Mouse (Mus musculus) heart, embryonic 14.5 days (tissue): ENCODE data around the gene Fgfr2. TPM values are rescaled to one million over a fixed set of nuclear protein-coding genes. Genes with fewer than 3 reads are reported as not detected.

Experiments used
- ATAC-seq: fragments of 200-750 bp; cut with Nextera tagmentation; 2 replicates; pipeline ENCODE4 v1.8.0; 2017; ENCODE audit warnings: low read depth, moderate TSS enrichment; ENCODE audit not compliant: insufficient number of reproducible peaks, insufficient read depth, low FRiP score
- H3K27ac ChIP-seq, 2 experiments: fragments of 200-500 bp in 1 of 2; fragments of 300-500 bp in 1 of 2; sonication (generic) in 1 of 2; replicated peaks in 1 of 2; 2 replicates each; pipeline ENCODE4 v1.5.1; 2012 to 2014; ENCODE audit warnings: low read depth in 2 of 2, low read length in 2 of 2, control low read depth in 1 of 2, mild to moderate bottlenecking in 1 of 2, mixed read lengths in 1 of 2; ENCODE audit not compliant: control insufficient read depth in 1 of 2, insufficient read depth in 1 of 2
- H3K27me3 ChIP-seq: fragments of 300-500 bp; sonication (generic); 2 replicates; pipeline ENCODE4 v1.6.1; 2014; ENCODE audit warnings: mild to moderate bottlenecking, low read length, control low read depth; ENCODE audit not compliant: control insufficient read depth, insufficient read depth
- H3K36me3 ChIP-seq: fragments of 300-500 bp; sonication (generic); 2 replicates; pipeline ENCODE4 v1.6.1; 2014; ENCODE audit warnings: mild to moderate bottlenecking, control low read depth, low read length, mixed read lengths; ENCODE audit not compliant: control insufficient read depth, insufficient read depth
- H3K4me1 ChIP-seq, 2 experiments: fragments of 200-500 bp in 1 of 2; fragments of 300-500 bp in 1 of 2; sonication (generic) in 1 of 2; 2 replicates each; pipeline ENCODE4 v1.6.1; 2012 to 2014; ENCODE audit warnings: low read length in 2 of 2, control low read depth in 1 of 2, mixed read lengths in 1 of 2; ENCODE audit not compliant: control insufficient read depth in 2 of 2, insufficient read depth in 2 of 2
- H3K4me2 ChIP-seq: fragments of 300-500 bp; sonication (generic); 2 replicates; pipeline ENCODE4 v1.6.1; 2014; ENCODE audit warnings: mild to moderate bottlenecking, low read length
- H3K4me3 ChIP-seq, 2 experiments: fragments of 200-500 bp in 1 of 2; fragments of 300-500 bp in 1 of 2; sonication (generic) in 1 of 2; 2 replicates each; pipeline ENCODE4 v1.5.1; 2012 to 2014; ENCODE audit warnings: low read length in 2 of 2, mild to moderate bottlenecking in 2 of 2, control low read depth in 1 of 2, low read depth in 1 of 2, moderate library complexity in 1 of 2; ENCODE audit not compliant: control insufficient read depth in 1 of 2, insufficient read depth in 1 of 2
- H3K9ac ChIP-seq: fragments of 300-500 bp; sonication (generic); 2 replicates; pipeline ENCODE4 v1.6.1; 2014; ENCODE audit warnings: mild to moderate bottlenecking, low read length
- H3K9me3 ChIP-seq: fragments of 300-500 bp; sonication (generic); 2 replicates; pipeline ENCODE4 v1.6.1; 2016; ENCODE audit warnings: low read length, control low read depth; ENCODE audit not compliant: control insufficient read depth
- WGBS: fragments of 180-500 bp; shearing (Covaris S2); extraction: QIAGEN DNeasy Blood & Tissue Kit; methylation state at CpG from one replicate; pipeline ENCODE4 v1.1.7; 2014; 5-methylcytosine and 5-hydroxymethylcytosine counted together
- polyA plus RNA-seq: library from polyadenylated mRNA; unstranded; fragments of >200 nt; fragmentation: Nextera tagmentation; extraction: Ambion mirVana; gene quantifications from 2 replicates; pipeline ENCODE4 v1.2.1, GENCODE M21; 2014

Gene Fgfr2
- polyA plus RNA-seq, 1 experiment from 2014 or later = 22.4 TPM

- Histone ChIP-seq H3K9me3 (no peaks in the 10 kb centered on the region), H3K4me3 (no peak overlapping the region), H3K36me3 (no peaks in the 10 kb centered on the region), H3K4me2 (no peak overlapping the region), H3K4me1 (peaks cover 3 to 12% of the 10 kb centered on the region in 2 experiments), H3K9ac (no peak overlapping the region), H3K27me3 (no peaks in the 10 kb centered on the region), H3K27ac (no peak overlapping the region)
- ATAC-seq = no peak
- WGBS = 86% methylated on average over 11 of the region's 11 CpGs
Measured at GRCm38 (mm10) chr7:132631313-132631712, 491.8 kb downstream of the Fgfr2 start.

GRCm38 (mm10) chr7:132627448-132627847 lies 495.7 kb downstream of the Fgfr2 start:
- ATAC-seq = peak; percentile 62
- H3K27ac ChIP-seq = peak overlapping the region; percentile 72 to 82

GRCm38 (mm10) chr7:132626174-132626573 lies 497.0 kb downstream of the Fgfr2 start:
- ATAC-seq = no peak
- Histone ChIP-seq H3K4me2 (no peak overlapping the region), H3K4me1 (peaks cover 6 to 19% of the 10 kb centered on the region in 2 experiments), H3K9ac (no peak overlapping the region), H3K9me3 (no peaks in the 10 kb centered on the region), H3K27ac (no peak overlapping the region), H3K36me3 (no peaks in the 10 kb centered on the region), H3K4me3 (no peak overlapping the region), H3K27me3 (no peaks in the 10 kb centered on the region)
- WGBS = 55% methylated on average over 4 of the region's 4 CpGs

More at GRCm38 (mm10) chr7:132627448-132627847, 495.7 kb downstream of the Fgfr2 start:
- Histone ChIP-seq H3K4me2 (no peak overlapping the region), H3K4me1 (peaks cover 6 to 19% of the 10 kb centered on the region in 2 experiments), H3K9ac (peak overlapping the region; percentile 31; the same call in 1 of the 2 replicates), H3K4me3 (no peak overlapping the region), H3K36me3 (no peaks in the 10 kb centered on the region), H3K9me3 (no peaks in the 10 kb centered on the region), H3K27me3 (no peaks in the 10 kb centered on the region)
- WGBS = 42% methylated on average over 3 of the region's 3 CpGs

GRCm38 (mm10) chr7:132624161-132624560 lies 499.0 kb downstream of the Fgfr2 start:
- 0 out of 4 replicates have a peak overlapping the region, but pooled peaks of 1 of the 2 experiments have one; percentile 10 for H3K27ac ChIP-seq
- peaks cover 6 to 19% of the 10 kb centered on the region in 2 experiments for H3K4me1 ChIP-seq
- no peak for ATAC-seq
- no peak overlapping the region for H3K4me3 ChIP-seq
- no peaks in the 10 kb centered on the region for H3K9me3 ChIP-seq
- no peaks in the 10 kb centered on the region for H3K27me3 ChIP-seq
- 76% methylated on average over 10 of the region's 10 CpGs for WGBS
- no peaks in the 10 kb centered on the region for H3K36me3 ChIP-seq
- H3K4me2 ChIP-seq = no peak overlapping the region
- H3K9ac ChIP-seq = no peak overlapping the region

DNA sequence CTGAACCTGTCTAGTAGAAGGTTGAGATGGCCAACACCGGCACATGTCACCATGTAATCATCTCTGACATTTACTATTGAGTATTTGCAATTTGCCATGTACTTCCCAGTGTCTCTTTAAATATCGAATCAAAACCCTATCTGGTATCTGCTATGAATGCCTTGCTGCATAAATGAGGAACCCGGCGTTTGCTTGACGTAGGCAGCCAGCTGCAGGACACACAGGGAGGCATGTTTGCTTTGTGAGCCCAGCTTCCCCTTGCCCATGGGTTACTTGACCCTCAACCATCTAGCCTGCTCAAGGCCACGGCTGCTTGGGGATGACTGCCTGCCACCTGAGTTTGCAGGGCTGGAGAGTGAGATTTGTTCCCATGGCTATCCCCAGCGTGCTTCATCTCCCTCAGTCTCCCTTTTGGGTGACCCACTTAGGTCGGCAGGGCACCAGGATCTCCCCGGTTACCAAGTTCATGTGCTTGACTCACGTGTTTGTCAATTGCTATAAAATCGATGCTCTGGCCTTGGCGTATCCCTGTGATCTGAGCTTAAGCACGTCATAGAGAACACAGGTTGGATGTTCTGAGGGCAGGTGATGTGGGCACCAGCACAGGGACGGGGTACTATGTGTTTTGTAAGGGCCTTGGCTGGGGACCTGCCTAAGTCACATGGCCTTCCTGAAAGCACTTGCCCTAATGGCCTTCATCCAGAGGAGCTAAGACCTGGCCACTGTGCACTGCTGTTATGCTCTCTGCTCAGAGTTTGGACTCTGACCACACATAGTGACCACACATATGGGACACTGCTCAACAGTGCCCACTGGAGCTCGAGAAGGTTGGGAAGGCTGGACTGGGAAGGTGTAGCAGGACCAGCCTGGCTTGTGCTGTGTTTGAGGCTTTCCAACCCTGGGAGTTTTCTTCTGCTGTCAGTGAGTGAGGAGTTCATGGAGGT lies 502.9 kb downstream of the Fgfr2 start:
- H3K4me1 ChIP-seq = peaks cover 5 to 7% of the 10 kb centered on the region in 2 experiments; a peak in 3 of 4 replicates
- no peaks in the 10 kb centered on the region for H3K27me3 ChIP-seq
- H3K27ac ChIP-seq = no peak overlapping the region
- H3K4me3 ChIP-seq = no peak overlapping the region
- no peaks in the 10 kb centered on the region for H3K36me3 ChIP-seq
- no peak overlapping the region for H3K9ac ChIP-seq
- WGBS = 89% methylated on average over 15 of the region's 15 CpGs
- ATAC-seq = no peak
- H3K4me2 ChIP-seq = no peak overlapping the region
- H3K9me3 ChIP-seq = no peaks in the 10 kb centered on the region

DNA sequence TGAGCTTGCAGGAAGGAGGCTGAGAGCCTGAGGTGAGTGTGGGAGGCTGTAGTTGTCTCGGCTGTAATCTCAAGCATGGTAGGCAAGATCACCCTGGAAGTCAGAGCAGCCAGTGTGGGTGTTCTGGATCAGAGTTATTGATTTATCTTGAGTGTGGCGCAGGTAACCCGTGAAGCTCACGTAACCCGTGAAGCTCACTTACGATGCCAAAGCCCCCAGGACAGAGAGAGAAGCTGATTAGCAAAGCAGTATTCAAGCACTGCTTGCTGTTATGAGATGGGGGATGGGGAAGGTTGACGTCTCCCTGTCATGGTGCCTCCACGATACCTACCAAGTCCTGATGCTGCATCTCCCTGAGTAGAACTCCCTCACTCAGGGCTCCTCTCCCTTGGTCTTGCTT lies 503.6 kb downstream of the Fgfr2 start:
- Histone ChIP-seq H3K9ac (no peak overlapping the region), H3K27me3 (no peaks in the 10 kb centered on the region), H3K36me3 (no peaks in the 10 kb centered on the region), H3K4me2 (no peak overlapping the region), H3K4me1 (peaks cover 5% of the 10 kb centered on the region in 2 experiments; a peak in 3 of 4 replicates), H3K27ac (no peak overlapping the region), H3K9me3 (no peaks in the 10 kb centered on the region), H3K4me3 (no peak overlapping the region)
- ATAC-seq = no peak
- 91% methylated on average over 8 of the region's 8 CpGs for WGBS

DNA sequence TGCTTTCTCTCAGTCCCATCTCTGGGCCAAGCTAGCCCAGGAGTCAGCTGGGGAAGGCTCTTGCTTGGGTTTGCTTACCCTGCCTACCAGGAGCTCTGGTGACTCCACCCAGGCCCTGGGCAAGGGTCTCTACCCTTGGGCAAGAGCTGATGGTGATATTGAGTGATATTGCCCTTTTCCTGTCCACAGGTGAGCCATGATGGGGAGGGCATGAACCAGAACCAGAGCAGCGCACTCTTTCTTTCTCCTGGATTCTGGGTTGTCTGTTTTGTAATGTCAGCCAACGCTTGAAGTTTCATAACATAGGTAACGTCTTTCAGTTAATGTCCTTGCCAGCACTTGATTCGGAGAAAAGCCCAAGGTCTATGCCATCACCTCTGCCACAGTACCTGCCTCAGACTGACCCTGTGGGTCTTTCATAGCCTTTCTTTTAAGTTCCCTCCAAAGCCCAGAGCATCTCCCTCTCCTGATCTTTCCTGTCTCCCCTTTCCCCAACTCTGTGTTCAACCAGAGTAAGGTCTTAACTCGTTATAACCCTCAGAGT lies 506.1 kb downstream of the Fgfr2 start:
- H3K4me1 ChIP-seq = peaks cover 0 to 2% of the 10 kb centered on the region in 2 experiments; a peak in 1 of 4 replicates
- no peaks in the 10 kb centered on the region for H3K9me3 ChIP-seq
- no peak overlapping the region for H3K9ac ChIP-seq
- no peaks in the 10 kb centered on the region for H3K27me3 ChIP-seq
- no peaks in the 10 kb centered on the region for H3K36me3 ChIP-seq
- H3K4me3 ChIP-seq = no peak overlapping the region
- WGBS = 88% methylated on average over 5 of the region's 5 CpGs
- ATAC-seq = no peak
- H3K27ac ChIP-seq = no peak overlapping the region
- H3K4me2 ChIP-seq = no peak overlapping the region
